Mouse (Mus musculus): ENCODE data around the gene Mical3.

DNA sequence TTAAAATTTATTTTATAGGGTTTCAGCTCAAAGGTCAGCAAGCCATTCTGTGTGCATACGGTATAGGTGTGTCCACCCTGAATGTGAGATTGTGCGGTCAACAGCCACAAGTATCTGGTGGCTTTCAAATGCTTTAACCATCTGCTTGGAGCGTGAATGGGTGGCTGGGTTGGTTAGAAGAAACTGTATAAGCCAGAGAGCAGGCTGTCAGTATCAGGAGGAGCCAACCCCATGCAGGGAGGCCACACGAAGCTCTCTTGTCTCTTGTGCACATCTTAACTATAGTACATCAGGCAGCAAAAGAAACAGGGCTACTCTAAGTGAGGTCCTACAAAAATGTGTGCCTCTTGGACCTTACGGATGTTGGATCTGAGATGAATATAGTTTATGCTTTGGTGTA is 114.7 kb downstream of the Mical3 start:
- TF ChIP-seq CTCF (IDR thresholded peaks at IDR 0.05; ENCODE audit: low read depth) (no peak), EP300 (IDR thresholded peaks at IDR 0.05; ENCODE audit: low read depth) (no peak)

Measured in heart, postnatal 0 days (tissue).